8 mouse cellular contexts compared by ENCODE assay signal in the genomic region with DNA sequence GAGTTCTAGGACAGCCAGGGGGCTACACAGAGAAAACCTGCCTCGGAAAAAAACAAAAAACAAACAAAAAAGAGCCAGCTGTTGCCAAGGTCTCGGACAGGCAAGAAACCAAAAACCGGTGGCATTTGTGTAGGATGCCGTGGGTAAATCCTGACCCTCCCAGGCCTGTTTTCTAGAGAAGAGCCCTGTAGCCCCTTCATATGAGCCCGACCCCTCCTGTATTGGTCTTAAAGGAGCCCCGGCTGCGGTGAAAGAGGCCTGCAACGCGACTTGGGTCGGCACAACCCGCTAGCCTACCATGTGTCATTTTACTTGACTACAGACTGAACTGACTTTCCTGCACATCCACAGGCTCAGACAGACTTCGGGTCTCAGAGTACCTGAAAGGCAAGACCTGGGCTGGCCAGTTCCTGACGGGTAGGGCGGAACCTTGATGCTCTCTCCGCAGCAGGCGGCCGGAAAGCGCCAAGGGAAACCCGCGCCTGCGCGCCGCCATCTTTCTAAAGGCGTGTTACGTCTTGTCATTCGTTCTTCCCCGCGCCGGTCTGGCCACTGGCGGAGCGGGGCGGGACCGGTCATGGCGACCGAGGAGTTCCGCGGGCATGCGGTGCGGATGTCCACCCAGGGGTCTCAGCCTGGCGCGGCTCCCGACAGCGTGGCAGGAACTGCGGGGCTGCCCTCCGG. TPM values are rescaled to one million over a fixed set of nuclear protein-coding genes. Genes with fewer than 3 reads are reported as not detected.
A peak's percentile ranks its signal among the peaks of the same experiment; 100 is the strongest.
DNase-seq lines count a peak whose midpoint lies in the region; ATAC-seq lines count a peak whose summit lies in the region.

Gene Fam219b (plus strand): TSS at position 485 of the 684 bp plus-strand sequence.

- H3K27me3 ChIP-seq in megakaryocyte, embryonic 14.5 days (replicated peaks) = no peaks in the 10 kb centered on the region

- peaks cover 88% of the 10 kb centered on the region for H3K4me1 ChIP-seq in megakaryocyte, embryonic 14.5 days

- peak; percentile 93 to 97 for DNase-seq in adrenal gland, adult (ENCODE audit: inconsistent age in 2 of 2, low spot score in 1 of 2)
- DNase-seq in embryo, embryonic 10 days (ENCODE audit: low spot score) = peak; percentile 93
- peak; percentile 90 for DNase-seq in gastrocnemius, postnatal 10 days
- DNase-seq in left cerebral cortex, adult 9 months (ENCODE audit: low spot score in 2 of 2) = peak; percentile 79 to 92
- peak; percentile 92 for DNase-seq in right cerebral cortex, adult 2 months (ENCODE audit: low spot score in 2 of 2)
- peak; percentile 59 for DNase-seq in urinary bladder, postnatal 10 days (ENCODE audit: low spot score)

- peaks cover 73% of the 10 kb centered on the region for H3K36me3 ChIP-seq in megakaryocyte, embryonic 14.5 days (replicated peaks; ENCODE audit: low read length)

- H3K4me3 ChIP-seq in megakaryocyte, embryonic 14.5 days (replicated peaks) = peak within 1 kb of the TSS; percentile 91

- peak; percentile 92 for ATAC-seq in inflammation-experienced regulatory T-cells, adult 6 months

- H3K9me3 ChIP-seq in megakaryocyte, embryonic 14.5 days = no peaks in the 10 kb centered on the region

RNA-seq across cellular contexts. Expression of gene Fam219b, which starts in this region (rescaled TPM):
- total RNA-seq in gastrocnemius, postnatal 10 days (2021) = 1 to 10 TPM; 9.1 to 9.2 TPM
- 10 to 100 TPM; 19.6 to 40.2 (median 32.7) TPM for polyA plus RNA-seq in inflammation-experienced regulatory T-cells, adult 6 months (2017; shearing (Covaris generic))
- 4.9 TPM in 2 replicates for polyA plus RNA-seq in megakaryocyte, embryonic 14.5 days (2012; ENCODE audit: insufficient read depth, low replicate concordance)

Comparison
In these comparisons a context has a peak if more than half of its experiments do, and no peak if none do; other contexts are left out.
1. Peak in every context shown above with its lines: DNase-seq, ATAC-seq and H3K4me3 ChIP-seq.